Mouse (Mus musculus): ENCODE results near the gene Prrc2b. TPM values are rescaled to one million over a fixed set of nuclear protein-coding genes. Genes with fewer than 3 reads are reported as not detected.

The Prrc2b gene
- total RNA-seq, 2 experiments from 2014 or later = 67.0 to 69.6 TPM

DNA sequence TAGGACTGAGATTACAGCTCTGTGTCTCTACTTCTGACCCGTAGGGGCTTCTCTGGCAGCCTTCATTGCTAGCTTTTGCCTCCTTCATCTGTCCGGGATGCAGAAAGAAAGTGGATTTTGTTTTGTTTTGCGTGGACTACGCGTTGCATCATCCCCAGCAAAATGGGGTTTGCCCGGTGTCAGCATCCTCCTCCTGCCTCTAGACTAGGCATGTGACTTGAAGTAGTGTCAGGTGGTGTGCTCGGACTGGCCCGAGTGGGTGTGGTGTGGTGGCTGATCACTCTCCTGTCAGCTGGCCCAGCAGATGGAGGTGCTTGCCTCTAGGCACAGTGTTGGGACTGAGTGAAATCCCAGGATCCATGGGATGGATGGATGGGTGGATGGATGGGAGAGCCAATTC is 11.2 kb downstream of the Prrc2b start:
- no peak for DNase-seq

DNA sequence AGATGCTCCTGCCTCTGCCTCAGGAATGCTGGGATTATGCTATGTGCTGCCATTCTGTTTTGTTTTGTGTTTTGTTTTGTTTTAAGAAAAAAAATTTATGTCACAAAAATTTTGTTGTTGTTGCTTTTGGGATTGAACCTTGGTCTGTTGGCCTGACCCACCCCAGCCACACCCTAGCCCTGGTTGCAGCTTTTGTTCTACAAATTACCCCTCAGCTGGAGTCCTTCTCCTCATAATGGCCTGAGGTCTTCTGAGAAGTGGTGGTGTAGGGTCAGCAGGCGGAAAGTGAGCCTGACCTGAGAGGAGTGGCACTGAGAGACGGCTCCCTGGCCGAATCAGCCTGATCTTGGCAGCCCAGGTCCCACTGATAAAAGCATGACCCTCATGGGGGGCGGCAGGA is 11.8 kb downstream of the Prrc2b start:
- no peak for DNase-seq

DNA sequence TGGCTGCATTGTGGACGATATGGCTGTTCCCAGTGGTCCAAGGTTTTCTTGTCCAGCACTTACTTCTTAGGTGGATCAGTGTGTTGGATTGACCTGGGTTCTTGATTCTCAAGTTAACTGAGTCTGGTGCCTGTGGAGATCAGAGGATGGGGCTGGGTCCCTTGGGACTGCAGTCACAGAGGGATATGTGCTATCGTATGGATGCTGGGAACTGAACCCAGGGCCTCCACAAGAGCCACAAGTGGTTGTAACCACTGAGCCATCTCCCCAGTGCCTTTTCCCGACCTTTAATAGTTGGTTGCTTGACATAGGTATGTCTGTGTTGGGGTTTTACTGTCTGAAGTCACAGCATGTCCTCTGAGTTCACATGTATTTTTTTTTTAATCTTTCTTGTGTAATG is 12.2 kb downstream of the Prrc2b start:
- DNase-seq = no peak

DNA sequence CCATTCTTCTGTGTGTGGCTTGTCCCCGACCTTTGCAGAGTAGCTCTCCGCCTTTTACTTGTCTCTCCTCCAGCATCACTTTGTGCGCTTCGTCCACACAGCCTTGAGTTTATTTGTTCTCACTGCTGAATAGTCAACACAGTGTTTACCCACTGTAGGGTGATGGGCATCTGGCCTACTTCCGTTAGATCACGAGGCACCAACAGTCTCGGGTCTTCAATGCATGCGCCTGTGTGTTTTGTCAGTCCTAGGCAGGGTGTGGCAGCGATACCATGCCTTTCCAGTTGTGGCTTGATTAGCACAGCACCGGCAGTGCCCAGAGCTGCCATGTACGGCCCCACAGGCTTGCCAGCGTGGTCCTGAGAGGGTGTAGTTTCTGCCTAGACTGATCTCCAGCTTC is 13.6 kb downstream of the Prrc2b start:
- DNase-seq = no peak

DNA sequence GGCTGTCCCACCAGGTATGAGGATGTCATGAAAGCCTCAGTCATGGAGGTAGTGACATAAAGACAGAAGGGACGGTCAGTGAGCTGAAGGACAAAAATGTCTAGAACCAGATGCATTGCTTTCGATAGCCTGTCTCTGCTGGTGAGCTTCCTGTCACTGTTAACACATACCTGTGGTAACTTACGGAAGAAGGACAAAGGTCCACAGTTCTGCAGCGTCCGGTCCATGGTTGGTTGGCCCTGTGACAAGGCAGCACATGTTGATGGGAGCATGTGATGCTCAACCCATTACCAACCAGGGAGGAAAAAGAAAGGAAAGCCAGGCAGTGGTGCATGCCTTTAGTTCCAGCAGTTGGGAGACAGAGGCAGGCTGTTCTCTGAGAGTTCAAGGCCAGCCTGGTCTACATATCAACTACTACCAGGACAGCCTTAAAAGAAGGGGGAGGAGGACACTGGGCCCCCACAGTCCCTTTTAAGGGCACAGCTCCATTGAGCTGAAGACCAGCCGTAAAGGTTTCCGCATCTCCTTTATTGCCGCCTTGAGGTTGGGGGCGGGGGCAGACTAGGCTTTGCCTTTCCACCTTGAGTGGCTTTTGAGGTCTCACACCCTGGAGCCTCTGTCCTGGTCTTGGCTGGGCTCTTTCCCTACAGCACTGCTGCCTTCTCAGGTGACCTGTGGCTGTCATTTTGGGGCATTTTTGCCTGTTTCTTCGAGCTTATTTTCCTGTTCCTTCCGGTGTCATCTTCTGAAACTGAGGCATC is 14.3 kb downstream of the Prrc2b start:
- no peak for DNase-seq

DNA sequence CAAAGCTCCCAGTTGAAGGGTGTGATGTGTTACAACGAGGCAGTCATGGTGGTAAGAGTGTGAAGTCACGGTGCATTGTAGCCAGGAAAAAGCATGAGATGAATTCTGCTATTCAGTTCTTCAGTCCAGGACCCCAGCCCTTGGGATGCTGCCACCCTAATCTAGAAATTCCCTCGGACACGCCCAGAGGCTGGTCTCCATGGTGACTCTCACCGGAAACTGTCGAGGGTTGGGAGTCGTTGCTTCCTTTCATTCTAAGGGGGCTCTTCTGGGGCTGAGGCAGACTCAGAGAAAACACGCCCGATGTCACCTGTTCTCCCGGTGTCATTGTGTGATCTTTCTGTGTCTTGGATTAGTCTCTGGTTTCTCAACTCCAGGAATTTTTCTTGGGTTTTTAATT is 15.7 kb downstream of the Prrc2b start:
- no peak for DNase-seq

DNA sequence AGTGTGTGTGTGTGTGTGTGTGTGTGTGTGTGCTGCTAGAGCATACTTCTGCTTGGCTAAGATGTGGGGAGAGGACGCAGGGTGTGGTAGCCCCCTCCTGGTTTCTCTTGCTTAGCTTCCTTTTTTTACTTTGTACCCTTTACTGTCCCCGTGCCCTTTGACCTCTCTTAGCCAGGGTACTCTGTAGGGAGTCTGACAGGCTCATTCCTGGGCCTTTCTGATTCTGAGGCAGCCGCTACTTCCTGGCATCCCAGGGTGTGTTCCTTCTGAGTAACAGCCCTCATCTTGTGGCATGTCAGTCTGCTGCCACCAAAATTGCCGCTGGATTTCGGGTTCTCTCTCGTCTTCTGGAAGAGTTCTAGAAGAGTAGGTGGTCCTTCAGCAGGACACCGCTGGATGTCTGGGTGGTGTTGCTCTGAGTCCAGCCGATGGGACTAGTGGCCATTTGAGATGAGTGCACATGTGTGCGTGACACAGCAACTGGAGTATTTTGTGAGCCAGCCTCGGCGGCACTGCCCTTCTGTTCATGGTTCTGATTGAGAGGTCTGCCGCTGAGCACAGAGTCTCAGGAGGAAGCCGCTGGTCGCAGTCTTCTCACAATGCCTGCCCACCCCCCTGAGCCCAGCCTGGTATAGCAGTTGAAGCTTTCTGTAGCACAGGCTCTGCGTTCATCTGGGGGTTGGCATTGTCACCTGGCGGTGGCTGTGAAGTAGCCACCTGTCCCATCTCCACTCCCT is 16.3 kb downstream of the Prrc2b start:
- DNase-seq = no peak

DNA sequence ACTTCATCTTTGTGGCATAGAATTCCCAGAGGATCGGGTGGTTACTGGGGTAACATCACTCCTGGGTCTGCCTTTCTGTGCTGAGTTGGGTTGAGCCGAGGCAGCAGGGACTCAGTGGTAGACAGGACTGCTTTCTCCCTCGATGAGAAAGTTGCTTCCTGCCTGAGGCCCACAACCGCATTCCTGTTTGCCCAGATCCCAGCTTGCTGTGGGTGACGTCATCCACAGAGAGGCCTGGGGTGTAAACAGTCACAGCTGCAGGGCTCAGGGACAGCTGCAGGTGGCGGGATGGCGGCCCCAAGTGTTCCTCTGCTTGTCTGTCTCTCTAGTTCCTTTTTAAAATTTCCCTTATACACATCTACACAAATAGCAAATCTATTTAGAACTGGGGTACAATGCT is 16.9 kb downstream of the Prrc2b start:
- DNase-seq = peak; percentile 80

DNA sequence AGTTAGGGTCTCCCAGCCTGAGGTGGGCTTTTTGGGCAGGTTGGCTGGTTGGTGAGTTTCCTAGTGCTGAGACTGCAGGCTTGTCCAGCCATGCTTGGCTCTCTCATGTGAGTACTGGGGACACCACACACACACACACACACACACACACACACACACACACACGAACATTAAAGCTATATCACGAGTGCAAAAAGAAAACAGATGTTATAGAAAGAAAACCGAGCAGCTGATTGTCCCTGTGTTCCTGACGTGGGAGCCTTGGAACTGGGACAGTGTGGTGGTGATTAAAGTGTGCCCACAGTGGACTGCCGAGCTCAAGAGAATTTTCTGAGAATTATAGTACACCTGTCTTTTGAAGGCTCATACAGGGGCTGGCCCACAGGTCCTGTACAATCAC is 18.4 kb downstream of the Prrc2b start:
- DNase-seq = no peak

DNA sequence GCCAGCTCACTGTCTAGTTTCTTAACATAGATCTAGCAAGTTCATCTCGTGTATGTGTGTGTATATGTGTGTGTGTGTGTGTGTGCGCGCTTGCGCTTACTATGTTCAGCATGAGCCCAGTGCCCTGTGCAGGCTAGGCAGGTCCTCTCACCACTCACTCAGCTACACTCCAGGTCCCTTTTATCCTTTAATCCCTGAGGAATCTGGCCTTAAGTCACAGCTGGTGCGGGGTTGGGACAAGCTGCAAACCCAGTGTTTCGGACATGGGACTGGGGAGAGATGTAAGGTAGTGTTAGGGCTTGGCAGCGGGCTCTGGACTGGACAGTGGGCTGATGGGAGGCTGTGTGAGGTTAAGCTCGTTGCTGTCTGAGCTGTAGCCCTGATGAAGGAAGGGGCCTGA is 19.1 kb downstream of the Prrc2b start:
- DNase-seq = no peak

DNA sequence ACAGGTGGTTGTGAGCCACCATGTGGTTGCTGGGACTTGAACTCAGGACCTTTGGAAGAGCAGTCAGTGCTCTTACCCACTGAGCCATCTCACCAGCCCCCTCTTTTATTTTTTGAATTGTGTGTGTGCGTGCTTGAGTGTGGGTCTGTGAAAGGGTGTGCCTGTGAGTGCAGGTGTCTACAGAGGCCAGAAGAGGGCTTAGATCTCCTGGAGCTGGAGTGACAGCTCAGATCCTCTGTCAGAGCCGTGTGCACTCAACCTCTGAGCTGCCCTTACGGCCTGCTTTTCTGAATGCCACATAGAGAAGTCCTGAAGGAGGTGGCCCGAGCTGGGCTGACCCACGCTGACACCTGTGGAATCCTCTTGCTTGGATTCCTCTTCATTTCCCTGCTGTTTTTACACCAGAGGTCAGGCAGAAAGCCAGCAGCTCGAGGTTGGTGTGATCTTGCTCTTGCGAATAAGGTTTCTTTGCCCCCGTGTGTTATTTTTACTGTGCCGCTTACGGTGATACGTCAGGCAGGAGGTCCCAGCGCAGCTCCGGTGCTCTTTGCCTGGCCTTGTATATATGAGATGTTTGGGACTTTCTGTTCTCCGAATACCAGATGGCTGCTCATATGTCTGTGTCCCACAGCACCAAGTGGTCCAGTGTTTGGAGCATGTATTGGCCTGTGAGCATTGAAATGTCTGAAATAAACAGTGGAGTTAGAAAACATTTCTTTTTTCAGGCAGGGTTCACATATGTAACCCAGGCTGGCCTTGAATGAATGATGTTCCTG is 21.0 kb downstream of the Prrc2b start:
- peak; percentile 41 for DNase-seq

DNA sequence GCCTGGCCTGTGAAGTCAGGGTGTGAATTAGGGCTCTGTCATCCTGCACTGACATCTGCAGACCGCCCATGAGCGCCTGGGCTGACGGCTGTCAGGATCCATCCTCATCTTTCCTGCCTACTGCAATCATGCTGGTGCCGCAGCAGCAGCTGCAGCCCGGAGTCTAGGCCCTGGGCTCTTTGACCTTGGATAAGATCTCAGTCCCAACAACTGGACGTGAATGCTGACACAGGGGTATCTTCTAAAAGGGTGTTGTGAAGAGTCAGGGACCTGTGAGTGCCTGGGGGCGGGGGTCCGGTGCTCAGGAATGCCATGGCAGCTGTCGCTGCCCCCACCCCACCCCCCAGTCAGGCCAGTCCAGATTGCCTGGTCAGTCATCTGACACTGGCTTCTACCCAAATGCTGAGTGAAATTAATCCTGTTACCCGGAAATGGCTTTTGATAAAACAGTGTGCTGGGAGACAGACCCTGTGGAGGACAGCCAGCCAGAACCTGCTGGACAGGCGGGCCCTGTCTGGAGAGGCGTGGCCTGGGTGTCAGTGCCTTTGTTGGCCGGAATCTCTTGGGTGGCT is 23.4 kb downstream of the Prrc2b start:
- DNase-seq = peak; percentile 70

DNA sequence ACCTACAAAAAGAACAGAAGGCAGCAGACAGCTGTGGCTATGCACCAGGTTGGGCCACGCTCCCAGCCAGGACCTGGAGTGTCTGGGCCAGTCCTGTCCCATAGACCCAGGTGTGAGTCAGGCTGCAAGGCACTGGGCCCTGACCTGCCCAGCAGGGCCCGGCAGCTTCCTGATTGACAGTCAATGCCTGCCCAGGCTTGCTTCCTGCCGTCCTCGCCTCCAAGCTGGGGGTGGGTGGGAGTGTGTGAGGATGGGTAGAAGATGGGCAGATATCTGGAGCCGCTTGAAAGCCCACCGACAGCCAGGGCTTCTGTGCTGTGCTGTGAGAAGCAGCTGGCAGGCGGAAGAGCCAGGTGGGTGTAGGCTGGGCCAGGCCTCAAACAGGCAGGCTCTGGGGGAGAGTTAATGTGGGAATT is 24.2 kb downstream of the Prrc2b start:
- no peak for DNase-seq

DNA sequence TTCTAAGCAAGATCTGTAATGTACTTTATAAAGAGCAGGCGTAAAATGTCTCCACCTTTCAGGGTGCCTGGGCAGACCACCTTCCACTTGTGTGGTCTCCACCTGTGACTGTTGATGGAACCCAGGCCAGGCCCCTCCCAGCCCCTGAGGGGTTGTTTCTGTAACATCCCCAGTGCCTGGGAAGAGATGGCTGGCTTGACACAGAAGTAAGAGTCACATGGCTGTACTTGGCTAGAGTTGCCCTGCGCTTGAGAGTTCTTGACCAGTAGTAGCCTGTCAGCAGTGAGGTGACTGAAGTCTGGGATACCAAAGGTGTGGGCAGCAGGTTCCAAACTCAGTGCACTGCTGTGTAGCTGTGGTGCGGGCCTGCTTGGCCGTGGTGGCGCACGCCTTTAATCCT is 24.6 kb downstream of the Prrc2b start:
- no peak for DNase-seq

DNA sequence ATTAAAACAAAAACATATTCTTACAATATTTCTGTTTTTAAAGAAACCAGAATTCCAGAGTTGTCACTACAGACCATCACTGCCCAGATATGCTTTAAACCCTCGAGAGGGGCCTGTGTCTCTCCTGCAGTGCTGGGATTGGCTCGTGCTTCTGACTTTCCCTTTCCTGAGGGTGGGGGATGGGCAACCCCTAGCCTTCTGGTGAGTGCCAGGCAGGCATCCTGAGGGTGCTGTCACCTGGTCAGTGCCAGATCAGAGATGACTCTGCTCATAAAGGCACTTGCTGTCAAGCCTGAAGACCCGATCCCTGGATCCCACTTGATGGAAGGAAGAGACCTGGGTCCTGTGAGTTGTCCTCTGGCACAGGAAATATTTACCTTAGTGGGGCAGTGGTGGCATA is 26.0 kb downstream of the Prrc2b start:
- DNase-seq = no peak

DNA sequence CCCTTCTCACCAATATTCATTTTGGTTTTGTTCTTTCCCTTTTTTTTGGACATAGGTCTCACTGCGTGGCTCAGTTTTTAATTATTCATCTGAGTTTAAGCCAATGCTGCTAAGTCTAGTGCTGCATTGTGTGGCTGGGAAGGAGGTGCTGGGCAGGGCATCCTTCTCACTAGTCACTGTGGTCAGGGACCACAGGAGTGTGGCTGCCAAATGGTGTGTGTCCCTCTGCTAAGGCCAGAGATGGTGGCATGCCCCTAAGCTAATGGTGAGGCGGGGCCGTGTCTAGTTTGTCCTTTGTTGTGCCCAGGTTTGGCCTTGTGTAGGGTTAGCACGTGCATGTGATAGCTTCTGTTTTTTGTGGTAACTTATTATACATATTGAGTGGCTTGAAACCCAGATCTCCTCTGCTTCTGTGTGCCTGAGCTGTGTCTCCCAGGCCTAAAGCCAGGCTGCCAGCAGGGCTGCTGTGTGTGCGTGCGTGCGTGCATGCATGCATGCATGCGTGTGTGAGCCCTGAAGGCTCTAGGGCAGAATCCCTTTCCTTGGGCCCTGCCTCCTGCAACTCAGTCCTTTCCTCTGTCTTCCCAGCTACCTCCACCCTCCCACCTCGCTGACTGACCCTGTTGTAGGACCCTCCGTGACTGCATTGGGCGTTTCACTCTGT is 26.6 kb downstream of the Prrc2b start:
- no peak for DNase-seq

DNA sequence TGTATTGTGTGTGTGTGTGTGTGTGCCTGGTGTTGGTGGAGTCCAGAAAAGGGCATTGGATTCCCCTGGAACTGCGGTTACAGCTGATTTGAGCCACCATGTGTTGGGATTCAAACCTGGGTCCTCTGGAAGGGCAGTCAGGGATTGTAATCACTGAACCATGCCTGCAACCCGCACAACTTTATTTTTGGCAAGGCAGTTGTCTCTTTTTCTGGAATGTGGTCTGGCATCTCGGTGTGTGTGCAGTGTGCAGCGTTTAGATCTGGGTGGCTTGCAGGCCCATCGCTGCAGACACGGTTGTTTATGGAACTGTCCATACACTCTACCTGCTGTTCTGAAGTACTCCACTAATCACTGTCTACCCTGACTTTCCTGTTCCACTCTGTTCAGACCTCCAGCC is 28.5 kb downstream of the Prrc2b start:
- no peak for DNase-seq

DNA sequence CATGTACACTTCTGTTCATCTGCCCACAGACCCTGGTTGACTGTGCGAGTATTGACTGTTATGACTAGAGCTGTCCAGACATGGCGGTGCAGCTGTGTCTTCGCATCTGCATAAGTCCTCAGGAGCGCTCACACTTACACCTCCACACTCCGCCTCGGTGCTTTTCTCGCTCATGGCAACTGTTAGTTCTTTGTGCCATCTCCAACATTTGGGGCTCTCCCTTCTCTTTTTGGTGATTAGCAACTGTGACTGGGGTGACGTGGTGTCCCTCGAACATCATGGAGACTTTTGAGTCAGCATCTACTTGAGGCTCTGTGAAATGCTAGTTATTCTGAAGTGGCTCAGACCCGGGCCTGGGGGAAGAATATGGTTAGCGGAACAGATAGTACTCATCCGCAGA is 29.2 kb downstream of the Prrc2b start:
- no peak for DNase-seq

DNA sequence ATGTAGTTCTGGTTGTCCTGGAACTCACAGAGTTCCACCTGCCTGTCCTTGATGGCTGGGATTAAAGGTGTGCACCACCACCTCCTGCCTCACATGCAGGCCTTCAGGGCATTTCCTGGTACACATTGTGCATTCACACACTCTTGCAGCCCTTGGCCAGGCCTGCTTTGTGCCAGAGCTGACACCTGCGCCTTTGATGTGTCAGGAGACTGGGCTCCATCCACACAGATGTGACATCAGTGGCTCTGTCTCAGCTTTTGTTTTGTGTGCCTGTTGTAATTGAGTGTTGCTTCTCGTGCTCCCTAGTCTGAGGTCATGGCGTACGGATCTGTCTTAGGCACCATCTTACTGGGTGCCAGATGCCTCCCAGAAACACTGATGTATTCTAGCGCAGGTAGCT is 30.5 kb downstream of the Prrc2b start:
- no peak for DNase-seq

DNA sequence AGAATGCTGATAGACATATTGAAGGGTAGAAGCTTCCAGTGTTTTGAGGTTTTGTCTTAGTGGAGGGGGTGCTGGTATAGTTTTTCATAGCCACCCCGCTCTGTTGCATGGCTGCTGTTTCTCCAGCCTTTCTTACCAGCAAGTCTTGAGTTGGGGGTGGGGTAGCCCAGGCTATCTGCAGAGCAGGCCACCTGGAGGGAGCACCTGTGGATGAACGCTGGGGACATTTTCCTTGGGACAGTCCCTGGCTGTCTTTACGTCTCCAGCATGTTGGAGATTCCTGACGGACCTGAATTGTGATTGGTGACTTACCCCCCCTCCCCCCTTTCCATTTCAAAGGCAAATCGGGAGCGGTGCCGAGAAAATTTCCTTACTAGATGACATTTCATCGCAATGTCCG is 31.2 kb downstream of the Prrc2b start:
- DNase-seq = no peak

DNA sequence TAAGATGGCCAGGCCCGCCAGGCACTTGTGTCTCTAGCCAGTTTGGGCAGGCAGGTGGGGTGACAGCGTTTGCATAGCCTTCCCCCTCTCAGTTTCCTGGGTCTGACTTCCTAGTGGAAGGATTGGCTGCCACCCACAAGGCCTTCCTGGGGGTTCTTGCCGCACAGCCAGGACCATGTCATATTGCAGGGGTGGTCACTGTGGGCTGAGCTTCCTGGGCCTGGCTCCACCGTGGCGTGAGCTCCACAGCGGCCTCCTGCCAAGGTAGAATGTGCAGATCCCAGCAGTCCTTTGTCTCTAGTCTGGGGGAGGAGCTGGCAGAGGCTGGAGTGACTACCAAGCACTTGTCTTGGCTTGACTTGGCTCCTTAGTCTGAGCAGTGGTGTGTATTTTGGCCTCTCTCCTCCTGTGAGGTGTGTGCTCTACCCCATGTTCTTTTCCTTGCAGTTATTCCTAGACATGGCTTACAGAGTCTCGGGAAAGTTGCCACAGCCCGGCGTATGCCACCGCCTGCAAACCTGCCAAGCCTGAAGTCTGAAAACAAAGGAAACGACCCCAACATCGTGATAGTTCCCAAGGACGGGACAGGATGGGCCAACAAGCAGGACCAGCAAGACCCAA is 31.9 kb downstream of the Prrc2b start:
- DNase-seq = peak; percentile 55

DNA sequence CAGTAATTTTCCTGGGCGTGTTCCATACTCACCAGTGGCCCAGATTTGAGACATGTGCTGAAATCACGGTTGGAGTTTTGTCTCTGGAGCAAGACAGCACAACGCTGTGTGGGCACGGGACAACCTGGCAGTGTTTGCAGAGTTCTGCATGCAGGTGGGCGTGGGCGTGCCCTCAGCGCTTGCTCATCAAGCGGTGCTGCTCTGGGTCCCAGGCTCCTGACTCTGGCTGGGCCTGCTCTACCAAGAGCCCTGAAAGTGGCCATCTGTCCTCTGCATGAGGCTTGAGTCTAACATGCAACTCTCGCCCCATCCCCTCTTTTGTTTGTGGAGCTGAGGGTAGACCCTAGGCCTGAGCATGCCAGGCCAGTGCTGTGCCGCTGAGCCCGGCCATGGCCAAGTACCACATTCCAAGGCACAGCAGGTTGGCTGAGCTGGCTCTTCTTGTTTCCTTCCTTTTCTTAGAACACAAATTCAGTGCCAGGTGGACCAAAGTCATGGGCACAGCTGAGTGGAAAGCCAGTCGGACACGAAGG is 36.2 kb downstream of the Prrc2b start:
- no peak for DNase-seq

Data from gastrocnemius, postnatal 25 days (tissue).